Mouse (Mus musculus): ENCODE measurements around the gene Areg. TPM values are rescaled to one million over a fixed set of nuclear protein-coding genes. Genes with fewer than 3 reads are reported as not detected.

The Areg gene
- total and polyA plus RNA-seq, 2 experiments, result not detected

GRCm38 (mm10) chr5:91123404-91123803 lies 16.0 kb upstream of the Areg start:
- no peaks in the 10 kb centered on the region for H3K36me3 ChIP-seq (ENCODE audit: control insufficient read depth, insufficient read depth, low read length)
- no peak for TF ChIP-seq POLR2A (IDR thresholded peaks at IDR 0.05; ENCODE audit: extremely low read depth, insufficient read depth, low read length)
- TF ChIP-seq CTCF (IDR thresholded peaks at IDR 0.05; ENCODE audit: low read depth, low read length), result no peak
- H3K4me3 ChIP-seq (ENCODE audit: insufficient read depth, low read depth, low read length), result no peak overlapping the region
- H3K79me2 ChIP-seq (ENCODE audit: control insufficient read depth, insufficient read depth, low read length), result no peaks in the 10 kb centered on the region
- no peak overlapping the region for H3K9ac ChIP-seq (ENCODE audit: low read depth, low read length)
- 67% methylated on average over 4 of the region's 4 CpGs for WGBS
- no peak for DNase-seq (ENCODE audit: extremely low read depth, low read depth, low spot score)
- H3K27me3 ChIP-seq (ENCODE audit: control insufficient read depth, insufficient read depth, low read length), result no peaks in the 10 kb centered on the region
- no peak overlapping the region for H3K27ac ChIP-seq (replicated peaks; ENCODE audit: insufficient read depth, low read depth, low read length)
- H3K4me1 ChIP-seq (ENCODE audit: control insufficient read depth, insufficient read depth, low read length), result no peaks in the 10 kb centered on the region

DNA sequence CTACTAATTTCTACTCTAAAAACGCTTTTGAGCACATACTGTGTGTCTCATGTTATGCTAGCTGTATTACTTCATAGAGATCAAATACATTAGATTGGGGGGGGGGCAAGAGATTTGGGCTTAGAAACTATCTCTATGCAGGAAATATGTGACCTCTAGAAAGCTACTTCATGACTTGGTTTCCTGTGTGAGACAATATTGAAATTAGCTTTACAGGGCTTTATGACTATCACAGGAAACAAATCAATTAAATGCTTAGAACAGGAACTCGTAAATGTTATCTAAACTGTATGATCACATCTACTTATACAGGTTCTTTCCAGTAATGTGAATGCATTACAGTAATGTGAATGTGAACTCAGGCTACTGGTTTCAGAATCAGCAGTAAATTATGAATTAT lies 15.3 kb upstream of the Areg start:
- no peaks in the 10 kb centered on the region for H3K27me3 ChIP-seq (ENCODE audit: control insufficient read depth, insufficient read depth, low read length)
- WGBS, result 73% methylated on average over 2 of the region's 2 CpGs
- H3K9ac ChIP-seq (ENCODE audit: low read depth, low read length), result no peak overlapping the region
- no peaks in the 10 kb centered on the region for H3K79me2 ChIP-seq (ENCODE audit: control insufficient read depth, insufficient read depth, low read length)
- H3K36me3 ChIP-seq (ENCODE audit: control insufficient read depth, insufficient read depth, low read length), result no peaks in the 10 kb centered on the region
- no peak overlapping the region for H3K4me3 ChIP-seq (ENCODE audit: insufficient read depth, low read depth, low read length)
- H3K27ac ChIP-seq (replicated peaks; ENCODE audit: insufficient read depth, low read depth, low read length), result no peak overlapping the region
- no peak for TF ChIP-seq CTCF (IDR thresholded peaks at IDR 0.05; ENCODE audit: low read depth, low read length)
- TF ChIP-seq POLR2A (IDR thresholded peaks at IDR 0.05; ENCODE audit: extremely low read depth, insufficient read depth, low read length), result no peak
- no peaks in the 10 kb centered on the region for H3K4me1 ChIP-seq (ENCODE audit: control insufficient read depth, insufficient read depth, low read length)
- DNase-seq (ENCODE audit: extremely low read depth, low read depth, low spot score), result no peak

- no peak for DNase-seq (ENCODE audit: extremely low read depth, low read depth, low spot score)
- TF ChIP-seq POLR2A (IDR thresholded peaks at IDR 0.05; ENCODE audit: extremely low read depth, insufficient read depth, low read length) (no peak), CTCF (IDR thresholded peaks at IDR 0.05; ENCODE audit: low read depth, low read length) (no peak)
- H3K27ac ChIP-seq (replicated peaks; ENCODE audit: insufficient read depth, low read depth, low read length), result no peak overlapping the region
- no peaks in the 10 kb centered on the region for H3K79me2 ChIP-seq (ENCODE audit: control insufficient read depth, insufficient read depth, low read length)
- no peak overlapping the region for H3K4me3 ChIP-seq (ENCODE audit: insufficient read depth, low read depth, low read length)
- H3K27me3 ChIP-seq (ENCODE audit: control insufficient read depth, insufficient read depth, low read length), result no peaks in the 10 kb centered on the region
- no peaks in the 10 kb centered on the region for H3K36me3 ChIP-seq (ENCODE audit: control insufficient read depth, insufficient read depth, low read length)
- H3K9ac ChIP-seq (ENCODE audit: low read depth, low read length), result no peak overlapping the region
- 90% methylated on average over 1 of the region's 1 CpGs for WGBS
- no peaks in the 10 kb centered on the region for H3K4me1 ChIP-seq (ENCODE audit: control insufficient read depth, insufficient read depth, low read length)
Observed at GRCm38 (mm10) chr5:91126623-91127022, 12.8 kb upstream of the Areg start.

GRCm38 (mm10) chr5:91134961-91135360 lies 4.4 kb upstream of the Areg start:
- Histone ChIP-seq H3K9ac (ENCODE audit: low read depth, low read length) (no peak overlapping the region), H3K79me2 (ENCODE audit: control insufficient read depth, insufficient read depth, low read length) (no peaks in the 10 kb centered on the region), H3K4me1 (ENCODE audit: control insufficient read depth, insufficient read depth, low read length) (peaks cover 3% of the 10 kb centered on the region), H3K27ac (replicated peaks; ENCODE audit: insufficient read depth, low read depth, low read length) (no peak overlapping the region), H3K4me3 (ENCODE audit: insufficient read depth, low read depth, low read length) (no peak overlapping the region), H3K27me3 (ENCODE audit: control insufficient read depth, insufficient read depth, low read length) (no peaks in the 10 kb centered on the region), H3K36me3 (ENCODE audit: control insufficient read depth, insufficient read depth, low read length) (no peaks in the 10 kb centered on the region)
- 3% methylated on average over 1 of the region's 1 CpGs for whole genome bisulfite sequencing
- peak; percentile 12 for DNase-seq (ENCODE audit: extremely low read depth, low read depth, low spot score)
- TF ChIP-seq POLR2A (IDR thresholded peaks at IDR 0.05; ENCODE audit: extremely low read depth, insufficient read depth, low read length) (no peak), CTCF (IDR thresholded peaks at IDR 0.05; ENCODE audit: low read depth, low read length) (no peak)

- no peak overlapping the region for H3K4me3 ChIP-seq (ENCODE audit: insufficient read depth, low read depth, low read length)
- peaks cover 4% of the 10 kb centered on the region; the same call in 1 of the 2 replicates for H3K27me3 ChIP-seq (ENCODE audit: control insufficient read depth, insufficient read depth, low read length)
Observed at GRCm38 (mm10) chr5:91138970-91139369, 429 bp upstream of the Areg start.

GRCm38 (mm10) chr5:91140896-91141448 lies 1.6 kb downstream of the Areg start:
- 61% methylated on average over 13 of the region's 13 CpGs for WGBS
- H3K27ac ChIP-seq (replicated peaks; ENCODE audit: insufficient read depth, low read depth, low read length), result no peak overlapping the region
- no peak for DNase-seq (ENCODE audit: extremely low read depth, low read depth, low spot score)
- H3K27me3 ChIP-seq (ENCODE audit: control insufficient read depth, insufficient read depth, low read length), result peaks cover 4% of the 10 kb centered on the region; the same call in 1 of the 2 replicates
- TF ChIP-seq CTCF (IDR thresholded peaks at IDR 0.05; ENCODE audit: low read depth, low read length) (no peak), POLR2A (IDR thresholded peaks at IDR 0.05; ENCODE audit: extremely low read depth, insufficient read depth, low read length) (no peak)
- H3K4me3 ChIP-seq (ENCODE audit: insufficient read depth, low read depth, low read length), result no peak overlapping the region
- no peaks in the 10 kb centered on the region for H3K79me2 ChIP-seq (ENCODE audit: control insufficient read depth, insufficient read depth, low read length)
- peaks cover 3% of the 10 kb centered on the region for H3K4me1 ChIP-seq (ENCODE audit: control insufficient read depth, insufficient read depth, low read length)
- H3K9ac ChIP-seq (ENCODE audit: low read depth, low read length), result no peak overlapping the region
- no peaks in the 10 kb centered on the region for H3K36me3 ChIP-seq (ENCODE audit: control insufficient read depth, insufficient read depth, low read length)

More at GRCm38 (mm10) chr5:91138970-91139369, 429 bp upstream of the Areg start:
- Histone ChIP-seq H3K9ac (ENCODE audit: low read depth, low read length) (no peak overlapping the region), H3K36me3 (ENCODE audit: control insufficient read depth, insufficient read depth, low read length) (no peaks in the 10 kb centered on the region), H3K27ac (replicated peaks; ENCODE audit: insufficient read depth, low read depth, low read length) (no peak overlapping the region), H3K79me2 (ENCODE audit: control insufficient read depth, insufficient read depth, low read length) (no peaks in the 10 kb centered on the region), H3K4me1 (ENCODE audit: control insufficient read depth, insufficient read depth, low read length) (peaks cover 3% of the 10 kb centered on the region)
- no peak for TF ChIP-seq POLR2A (IDR thresholded peaks at IDR 0.05; ENCODE audit: extremely low read depth, insufficient read depth, low read length)
- TF ChIP-seq CTCF (IDR thresholded peaks at IDR 0.05; ENCODE audit: low read depth, low read length), result no peak
- no peak for DNase-seq (ENCODE audit: extremely low read depth, low read depth, low spot score)
- 21% methylated on average over 7 of the region's 7 CpGs for WGBS
